Mouse (Mus musculus) c-Kit-positive CD71-positive TER-119-negative erythroid progenitor cells, embryonic 14.5 days (primary cell): Measurements from ENCODE around the gene Tcap.

Experiments
- DNase-seq: peaks from one replicate; pipeline ENCODE4 v3.0.0-alpha.2; 2013; ENCODE audit warnings: low read depth

Tcap gene

GRCm38 (mm10) chr11:98412797-98413301 lies 29.2 kb downstream of the Tcap start:
- no peak for DNase-seq

- no peak for DNase-seq
Observed at GRCm38 (mm10) chr11:98413731-98414130, 30.1 kb downstream of the Tcap start.

DNA sequence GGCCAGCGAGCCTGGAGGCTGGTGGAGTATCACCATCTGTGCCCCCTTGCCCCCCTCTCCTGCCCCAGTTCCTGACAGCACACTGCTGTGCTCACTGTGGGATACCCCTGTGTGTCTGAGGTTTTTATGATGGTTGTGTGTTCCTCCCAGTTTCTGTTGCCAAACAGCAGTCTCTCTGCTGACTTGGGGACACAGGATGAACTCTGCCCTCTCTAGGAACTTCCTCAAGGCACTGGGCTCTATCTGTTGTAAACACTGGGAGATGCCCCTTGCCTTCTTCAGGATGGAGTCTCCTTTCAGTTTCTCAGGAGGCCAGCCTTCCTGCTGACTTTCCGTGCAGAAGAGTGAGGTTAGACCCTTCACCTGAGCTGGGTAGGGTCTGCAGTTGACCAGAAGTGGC lies 30.6 kb downstream of the Tcap start:
- no peak for DNase-seq

GRCm38 (mm10) chr11:98417074-98417473 lies 33.5 kb downstream of the Tcap start:
- DNase-seq = no peak

DNA sequence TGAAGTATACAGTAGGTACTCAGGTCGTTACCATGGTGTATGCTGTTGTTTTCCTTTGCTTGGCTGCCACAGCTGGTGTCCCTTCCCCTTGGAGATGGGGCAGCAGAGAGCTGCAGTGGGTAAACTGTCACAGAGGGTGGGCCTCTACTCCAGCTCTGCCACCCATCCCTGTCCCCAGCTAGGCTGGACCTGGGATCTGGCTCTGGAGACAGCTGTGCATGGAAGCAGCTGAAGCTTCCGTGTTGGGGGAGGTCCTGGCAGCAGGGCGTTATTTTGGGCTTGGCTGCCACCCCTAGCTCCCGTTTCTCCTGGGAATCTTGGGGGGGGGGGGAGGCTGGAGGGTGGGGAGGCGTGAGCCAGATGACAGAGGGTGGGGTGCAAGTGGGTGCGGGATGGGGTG lies 34.7 kb downstream of the Tcap start:
- no peak for DNase-seq

DNA sequence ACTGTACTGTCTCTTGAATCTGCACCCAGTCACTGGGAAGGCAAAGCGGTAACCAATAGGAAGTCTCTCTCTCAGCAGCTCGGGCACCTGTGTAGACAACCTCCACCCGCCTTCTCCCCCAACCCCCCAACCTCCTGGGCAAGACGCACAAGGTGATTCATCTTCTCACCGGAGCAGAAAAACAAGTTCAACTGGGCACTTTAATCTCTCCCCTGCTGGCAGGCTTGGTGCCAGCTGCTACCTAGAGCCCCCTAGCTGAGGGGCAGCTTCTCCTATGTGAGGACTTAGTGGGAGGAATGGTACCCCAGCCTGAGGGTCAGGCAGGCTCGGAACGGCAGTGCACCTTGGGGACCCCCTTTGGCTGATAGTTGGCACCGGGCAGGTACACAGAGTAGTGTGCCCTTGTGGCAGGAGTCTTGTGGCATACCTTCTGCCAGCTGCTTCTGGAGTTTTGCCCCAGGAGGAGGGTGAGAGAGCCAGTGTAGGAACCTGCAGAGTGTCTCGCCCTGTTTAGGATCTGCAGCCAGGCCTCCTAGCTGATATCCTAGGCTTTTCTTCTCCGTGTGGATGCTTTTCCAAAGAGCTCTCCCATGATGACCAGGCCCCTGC lies 35.4 kb downstream of the Tcap start:
- DNase-seq = no peak

- DNase-seq = no peak
Observed at GRCm38 (mm10) chr11:98426592-98426991, 43.0 kb downstream of the Tcap start.

DNA sequence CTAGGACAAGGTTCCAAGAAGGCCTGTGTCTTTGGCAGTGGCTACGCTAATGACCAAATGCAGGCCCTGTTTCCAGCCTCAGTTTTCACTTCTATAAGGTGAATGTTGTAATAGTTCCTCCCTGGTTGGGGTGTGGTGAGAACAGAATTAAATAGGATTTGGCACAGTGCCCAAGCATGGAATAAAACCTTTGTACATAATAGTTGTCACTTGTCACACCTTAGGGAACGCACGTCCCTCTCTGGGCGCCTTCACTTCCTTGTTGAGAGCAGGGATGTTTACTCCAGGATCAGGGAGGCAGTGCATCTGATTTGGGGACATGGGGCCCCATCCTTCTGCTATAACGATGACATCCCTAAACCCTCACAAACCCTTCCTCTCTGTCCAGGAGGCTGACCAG lies 44.8 kb downstream of the Tcap start:
- no peak for DNase-seq

DNA sequence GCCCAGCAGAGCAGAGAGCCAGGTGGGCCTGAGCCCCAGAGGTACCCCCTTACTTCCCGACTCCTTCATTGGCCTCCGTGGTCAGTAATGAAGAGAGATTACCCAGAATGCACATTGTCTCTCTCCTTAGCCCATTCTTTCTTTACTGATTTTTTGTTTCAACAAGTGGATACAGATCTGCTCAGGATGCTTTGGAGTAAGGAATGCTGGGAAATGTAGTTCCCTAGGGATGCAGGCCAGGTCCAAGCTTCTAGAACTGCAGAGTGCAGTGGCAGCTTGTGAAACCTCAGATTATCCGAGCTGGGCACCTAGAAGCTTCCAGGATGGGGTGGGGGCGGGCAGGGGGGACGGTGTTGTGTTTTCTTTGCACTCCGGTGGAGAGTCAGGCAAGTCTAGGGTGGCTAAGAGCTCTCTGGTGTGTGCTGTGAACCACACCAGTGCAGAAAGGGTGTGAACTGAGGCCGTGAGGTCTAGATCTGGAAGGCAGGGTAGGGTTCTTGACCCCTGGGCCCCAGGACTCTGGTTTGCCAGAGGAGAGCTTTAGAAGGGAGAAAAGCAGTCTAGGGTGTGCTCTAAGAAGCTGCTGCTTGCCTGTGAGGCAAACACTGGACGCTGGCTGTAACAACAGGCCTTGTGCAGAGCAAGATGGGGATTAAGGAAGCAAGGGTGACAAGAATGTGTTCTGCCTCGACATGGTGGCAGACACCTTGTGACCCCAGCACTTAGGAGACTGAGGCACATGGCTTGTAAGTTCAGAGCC lies 48.3 kb downstream of the Tcap start:
- no peak for DNase-seq
